Mouse (Mus musculus) midbrain, embryonic 14.5 days (tissue): ENCODE measurements around the gene Plrg1. TPM values are rescaled to one million over a fixed set of nuclear protein-coding genes. Genes with fewer than 3 reads are reported as not detected.

Experiments used
- ATAC-seq: fragments of 200-750 bp; cut with Nextera tagmentation; 2 replicates; pipeline ENCODE4 v1.8.0; 2017; ENCODE audit warnings: moderate number of reproducible peaks, moderate library complexity; ENCODE audit not compliant: low FRiP score, low TSS enrichment
- DNase-seq: peaks from one replicate; pipeline ENCODE4 v3.0.0-alpha.2; 2015
- H3K27ac ChIP-seq: fragments of 300-500 bp; sonication (generic); replicated peaks from 2 replicates; pipeline ENCODE4 v1.5.1; 2014; ENCODE audit warnings: mild to moderate bottlenecking, low read depth, low read length, moderate library complexity
- H3K27me3 ChIP-seq: fragments of 300-500 bp; sonication (generic); 2 replicates; pipeline ENCODE4 v1.6.1; 2014; ENCODE audit warnings: low read length, control low read depth, mixed read lengths; ENCODE audit not compliant: control insufficient read depth, insufficient read depth
- H3K36me3 ChIP-seq: fragments of 300-500 bp; sonication (generic); 2 replicates; pipeline ENCODE4 v1.6.1; 2014; ENCODE audit warnings: low read length, control low read depth; ENCODE audit not compliant: control insufficient read depth, insufficient read depth
- H3K4me1 ChIP-seq: fragments of 300-500 bp; sonication (generic); 2 replicates; pipeline ENCODE4 v1.6.1; 2014; ENCODE audit warnings: mild to moderate bottlenecking, antibody characterized with exemption, low read length, control low read depth; ENCODE audit not compliant: control insufficient read depth, insufficient read depth
- H3K4me2 ChIP-seq: fragments of 300-500 bp; sonication (generic); 2 replicates; pipeline ENCODE4 v1.6.1; 2014; ENCODE audit warnings: mild to moderate bottlenecking, low read length, moderate library complexity
- H3K4me3 ChIP-seq: fragments of 300-500 bp; sonication (generic); replicated peaks from 2 replicates; pipeline ENCODE4 v1.5.1; 2014; ENCODE audit warnings: low read depth, low read length
- H3K9ac ChIP-seq: fragments of 300-500 bp; sonication (generic); replicated peaks from 2 replicates; pipeline ENCODE4 v1.6.1; 2014; ENCODE audit warnings: mild to moderate bottlenecking, low read length, moderate library complexity
- H3K9me3 ChIP-seq: fragments of 300-500 bp; sonication (generic); 2 replicates; pipeline ENCODE4 v1.6.1; 2016; ENCODE audit warnings: low read length, control low read depth, mixed read lengths; ENCODE audit not compliant: control insufficient read depth
- WGBS: fragments of 180-500 bp; shearing (Covaris S2); extraction: QIAGEN DNeasy Blood & Tissue Kit; methylation state at CpG from one replicate; pipeline ENCODE4 v1.1.7; 2014; 5-methylcytosine and 5-hydroxymethylcytosine counted together
- polyA plus RNA-seq: library from polyadenylated mRNA; unstranded; fragments of >200 nt; fragmentation: Nextera tagmentation; extraction: Ambion mirVana; gene quantifications from 2 replicates; pipeline ENCODE4 v1.2.1, GENCODE M21; 2014

The Plrg1 gene
- polyA plus RNA-seq, 1 experiment from 2014 or later: 119 TPM

GRCm38 (mm10) chr3:83057046-83057445 lies 1.7 kb downstream of the Plrg1 start:
- 96% methylated on average over 2 of the region's 2 CpGs for WGBS
- Histone ChIP-seq H3K4me2 (no peak overlapping the region), H3K4me1 (peaks cover 6% of the 10 kb centered on the region), H3K9me3 (no peaks in the 10 kb centered on the region), H3K9ac (no peak overlapping the region), H3K36me3 (peaks cover 48% of the 10 kb centered on the region), H3K4me3 (no peak overlapping the region), H3K27ac (no peak overlapping the region), H3K27me3 (no peaks in the 10 kb centered on the region)
- ATAC-seq (no peak), DNase-seq (no peak)

- no peaks in the 10 kb centered on the region for H3K4me1 ChIP-seq
- H3K9ac ChIP-seq: no peak overlapping the region
- 96% methylated on average over 9 of the region's 9 CpGs for WGBS
- H3K4me3 ChIP-seq: no peak overlapping the region
- peaks cover 90% of the 10 kb centered on the region for H3K36me3 ChIP-seq
- no peak for ATAC-seq
- DNase-seq: no peak
- no peaks in the 10 kb centered on the region for H3K27me3 ChIP-seq
- H3K27ac ChIP-seq: no peak overlapping the region
- H3K4me2 ChIP-seq: no peak overlapping the region
- H3K9me3 ChIP-seq: no peaks in the 10 kb centered on the region
These were observed 12.6 kb downstream of the Plrg1 start for GRCm38 (mm10) chr3:83067920-83068319.

DNA sequence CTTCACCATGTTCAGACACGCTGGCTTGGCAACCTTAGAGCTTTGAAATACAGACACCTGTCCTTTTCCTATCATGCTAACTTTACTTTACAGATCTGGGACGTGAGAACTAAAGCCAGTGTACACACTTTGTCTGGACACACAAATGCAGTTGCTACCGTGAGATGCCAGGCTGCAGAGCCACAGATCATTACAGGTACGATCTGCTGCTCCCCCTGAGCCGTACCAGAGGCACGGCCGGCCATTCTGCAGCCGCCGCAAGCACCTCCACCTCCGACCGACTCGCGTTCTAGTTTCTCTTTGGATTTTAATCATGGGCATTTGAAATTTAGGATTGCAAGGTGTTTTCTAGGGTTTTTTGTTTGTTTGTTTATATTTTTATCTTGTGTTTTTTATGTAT lies 13.5 kb downstream of the Plrg1 start:
- DNase-seq (no peak), ATAC-seq (no peak)
- Histone ChIP-seq H3K36me3 (peaks cover 88% of the 10 kb centered on the region), H3K27ac (no peak overlapping the region), H3K4me3 (no peak overlapping the region), H3K4me2 (no peak overlapping the region), H3K9ac (no peak overlapping the region), H3K27me3 (no peaks in the 10 kb centered on the region), H3K9me3 (no peaks in the 10 kb centered on the region), H3K4me1 (no peaks in the 10 kb centered on the region)
- WGBS: 97% methylated on average over 13 of the region's 13 CpGs

GRCm38 (mm10) chr3:83070231-83070630 lies 14.9 kb downstream of the Plrg1 start:
- no peak overlapping the region for H3K9ac ChIP-seq
- no peak overlapping the region for H3K27ac ChIP-seq
- DNase-seq (no peak), ATAC-seq (no peak)
- H3K27me3 ChIP-seq: no peaks in the 10 kb centered on the region
- H3K4me3 ChIP-seq: no peak overlapping the region
- H3K9me3 ChIP-seq: no peaks in the 10 kb centered on the region
- 94% methylated on average over 4 of the region's 4 CpGs for WGBS
- H3K4me1 ChIP-seq: no peaks in the 10 kb centered on the region
- H3K36me3 ChIP-seq: peaks cover 80% of the 10 kb centered on the region
- H3K4me2 ChIP-seq: no peak overlapping the region

DNA sequence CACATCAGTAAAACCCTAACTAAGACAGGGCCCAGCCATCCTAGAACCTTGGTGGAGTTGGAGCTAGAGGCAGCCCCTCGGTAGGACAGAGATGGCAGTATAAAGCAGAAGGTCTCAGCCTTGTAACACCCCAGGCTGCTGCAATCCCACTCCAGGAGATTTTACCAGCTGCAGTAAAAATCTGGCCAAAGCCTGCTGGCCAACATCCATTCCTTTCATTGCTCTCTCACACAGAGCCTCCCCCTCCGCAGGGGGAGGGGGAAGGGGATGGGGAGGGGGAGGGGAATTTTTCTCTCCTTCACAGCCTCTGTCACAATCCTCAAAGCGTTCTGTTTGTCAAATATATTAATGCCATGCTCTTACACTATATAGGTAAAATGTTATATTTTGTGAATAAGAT lies 21.2 kb downstream of the Plrg1 start:
- Histone ChIP-seq H3K9me3 (no peaks in the 10 kb centered on the region), H3K4me3 (no peak overlapping the region), H3K27ac (no peak overlapping the region), H3K9ac (no peak overlapping the region), H3K4me1 (no peaks in the 10 kb centered on the region), H3K4me2 (no peak overlapping the region), H3K27me3 (no peaks in the 10 kb centered on the region), H3K36me3 (peaks cover 19% of the 10 kb centered on the region)
- DNase-seq: peak; percentile 43
- 0 out of 2 replicates have a peak, but pooled peaks have one; percentile 24 for ATAC-seq
- 29% methylated on average over 3 of the region's 3 CpGs for WGBS

DNA sequence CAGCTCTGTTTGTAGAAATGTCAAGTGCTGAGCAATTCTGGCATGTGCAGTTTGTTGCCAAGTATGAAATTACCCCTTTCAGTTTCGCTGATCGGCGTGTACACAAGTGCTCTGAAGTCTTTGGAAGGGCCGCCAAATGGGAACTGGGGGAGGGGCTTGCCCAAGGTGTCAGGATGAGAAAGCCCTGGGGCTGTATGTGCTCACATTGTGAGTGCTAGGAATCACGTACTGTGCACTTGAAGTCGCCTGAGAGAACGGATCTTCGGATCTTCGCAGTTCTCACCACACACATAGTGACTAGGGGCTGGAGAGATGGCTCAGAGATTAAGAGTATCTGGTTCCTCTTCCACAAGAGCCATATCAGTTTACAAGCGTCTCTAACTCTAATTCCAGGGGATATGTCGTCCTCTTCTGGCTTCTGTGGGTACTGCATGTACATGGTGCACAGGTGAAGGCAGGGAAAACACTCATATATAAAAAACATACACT lies 25.3 kb downstream of the Plrg1 start:
- Histone ChIP-seq H3K9ac (no peak overlapping the region), H3K4me2 (peak overlapping the region; percentile 43), H3K9me3 (no peaks in the 10 kb centered on the region), H3K27me3 (no peaks in the 10 kb centered on the region), H3K27ac (no peak overlapping the region), H3K36me3 (no peaks in the 10 kb centered on the region), H3K4me1 (no peaks in the 10 kb centered on the region), H3K4me3 (no peak overlapping the region)
- WGBS: 6% methylated on average over 11 of the region's 11 CpGs
- DNase-seq (peak; percentile 79), ATAC-seq (no peak; the same call in 1 of the 2 replicates)

DNA sequence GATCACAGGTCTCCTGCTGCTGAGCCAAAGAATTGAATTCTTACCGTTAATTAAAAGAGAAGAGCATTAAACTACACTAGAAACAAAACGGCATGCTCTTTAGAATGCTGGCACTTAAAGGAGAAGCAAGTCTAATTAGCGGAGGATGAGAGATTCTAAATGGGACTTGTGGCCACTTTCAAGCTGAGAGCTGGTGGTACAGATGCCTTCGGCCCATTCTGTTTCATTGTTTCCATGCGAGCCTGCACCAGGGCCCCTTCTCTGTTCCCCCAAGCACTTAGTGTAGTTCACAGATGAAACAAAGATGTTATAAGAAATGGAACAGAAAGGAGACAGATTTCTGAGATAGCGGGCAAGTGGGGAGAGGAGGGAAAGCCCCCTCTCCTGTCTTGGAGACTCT lies 42.3 kb downstream of the Plrg1 start:
- 19% methylated on average over 6 of the region's 6 CpGs for WGBS
- peak; percentile 28 for DNase-seq
- Histone ChIP-seq H3K4me2 (no peak overlapping the region), H3K9ac (no peak overlapping the region), H3K9me3 (no peaks in the 10 kb centered on the region), H3K27ac (no peak overlapping the region), H3K36me3 (no peaks in the 10 kb centered on the region), H3K4me1 (peaks cover 23% of the 10 kb centered on the region), H3K4me3 (no peak overlapping the region), H3K27me3 (no peaks in the 10 kb centered on the region)
- ATAC-seq: no peak

DNA sequence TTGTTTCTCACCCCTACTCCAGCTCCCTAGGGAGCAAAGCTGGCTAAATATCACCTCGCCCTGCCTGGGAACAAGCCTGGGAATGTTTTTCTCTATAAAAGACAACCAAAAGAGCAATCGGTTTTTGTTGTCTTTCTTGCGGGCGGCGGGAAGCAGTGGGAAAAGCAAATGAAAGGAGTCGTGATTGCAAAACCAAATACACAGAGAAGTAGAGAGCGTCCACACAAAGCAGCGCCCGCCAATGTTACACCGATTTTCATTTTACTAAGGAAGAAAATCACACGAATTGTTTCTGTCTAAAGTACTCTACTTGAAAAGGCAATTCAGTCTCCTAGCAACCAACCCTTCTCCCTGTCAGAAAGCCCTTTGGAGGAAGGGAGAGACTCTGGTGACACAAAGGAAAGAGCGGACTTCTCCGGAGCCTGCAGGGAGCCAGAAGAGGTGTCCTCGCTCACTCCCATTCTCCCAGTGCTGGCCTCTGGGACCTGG lies 43.3 kb downstream of the Plrg1 start:
- H3K36me3 ChIP-seq: no peaks in the 10 kb centered on the region
- H3K4me2 ChIP-seq: peak overlapping the region; percentile 55
- H3K27ac ChIP-seq: peak overlapping the region; percentile 82
- DNase-seq (peak; percentile 83), ATAC-seq (peak; percentile 76)
- peaks cover 23% of the 10 kb centered on the region for H3K4me1 ChIP-seq
- no peaks in the 10 kb centered on the region for H3K27me3 ChIP-seq
- peak overlapping the region; percentile 43; the same call in 1 of the 2 replicates for H3K9ac ChIP-seq
- H3K9me3 ChIP-seq: no peaks in the 10 kb centered on the region
- peak overlapping the region; percentile 18 for H3K4me3 ChIP-seq
- WGBS: under 1% methylated on average over 14 of the region's 14 CpGs

- 83% methylated on average over 1 of the region's 1 CpGs for WGBS
- Histone ChIP-seq H3K36me3 (no peaks in the 10 kb centered on the region), H3K27me3 (no peaks in the 10 kb centered on the region), H3K27ac (peak overlapping the region; percentile 82), H3K4me1 (peaks cover 23% of the 10 kb centered on the region), H3K4me3 (0 out of 2 replicates have a peak overlapping the region, but pooled peaks have one; percentile 18), H3K4me2 (peak overlapping the region; percentile 55), H3K9ac (peak overlapping the region; percentile 43; the same call in 1 of the 2 replicates), H3K9me3 (no peaks in the 10 kb centered on the region)
- no peak for ATAC-seq
- no peak for DNase-seq
These were observed 43.8 kb downstream of the Plrg1 start for GRCm38 (mm10) chr3:83099139-83099538.
